Mouse (Mus musculus) ES-E14 (cell line): ENCODE results near the gene Carnmt1. TPM values are rescaled to one million over a fixed set of nuclear protein-coding genes. Genes with fewer than 3 reads are reported as not detected.

Experiments
- DNase-seq: peaks from one replicate; pipeline ENCODE4 v3.0.0-alpha.2; 2013; ENCODE audit warnings: low read depth, low spot score
- H3K27ac ChIP-seq: 2 replicates; pipeline ENCODE4 v1.5.1; 2012; ENCODE audit warnings: low read depth, mild to moderate bottlenecking, low read length, moderate library complexity, mixed read lengths; ENCODE audit not compliant: poor library complexity, insufficient read depth, severe bottlenecking
- H3K36me3 ChIP-seq: 2 replicates; pipeline ENCODE4 v1.6.1; 2012; ENCODE audit warnings: mild to moderate bottlenecking, low read length, moderate library complexity, mixed read lengths; ENCODE audit not compliant: control insufficient read depth, poor library complexity, insufficient read depth, severe bottlenecking
- H3K4me1 ChIP-seq, 2 experiments: fragments of 150-350 bp in 1 of 2; sonication (generic) in 1 of 2; 2 replicates each; pipeline ENCODE4 v1.6.1; 2012; ENCODE audit warnings: low read length in 2 of 2, mild to moderate bottlenecking in 1 of 2, mixed read lengths in 1 of 2; ENCODE audit not compliant: control insufficient read depth in 2 of 2, insufficient read depth in 2 of 2, poor library complexity in 1 of 2
- H3K4me3 ChIP-seq, 2 experiments: fragments of 150-350 bp in 1 of 2; sonication (generic) in 1 of 2; 2 replicates each; pipeline ENCODE4 v1.5.1; 2012; ENCODE audit warnings: low read length in 2 of 2, low read depth in 1 of 2, mild to moderate bottlenecking in 1 of 2, mixed read lengths in 1 of 2; ENCODE audit not compliant: insufficient read depth in 1 of 2, poor library complexity in 1 of 2, severe bottlenecking in 1 of 2
- H3K9ac ChIP-seq: 2 replicates; pipeline ENCODE4 v1.6.1; 2012; ENCODE audit warnings: low read depth, mild to moderate bottlenecking, low read length, mixed read lengths; ENCODE audit not compliant: poor library complexity, insufficient read depth, severe bottlenecking
- H3K9me3 ChIP-seq: fragments of 150-350 bp; sonication (generic); 2 replicates; pipeline ENCODE4 v1.6.1; 2012; ENCODE audit warnings: low read depth, mild to moderate bottlenecking, low read length; ENCODE audit not compliant: control insufficient read depth, insufficient read depth
- CHD2 ChIP-seq: IDR thresholded peaks from 2 replicates; pipeline ENCODE4 v1.6.1; 2014; ENCODE audit warnings: mild to moderate bottlenecking, low read depth, low read length, inconsistent platforms
- HCFC1 ChIP-seq: IDR thresholded peaks from 2 replicates; pipeline ENCODE4 v1.6.1; 2012; ENCODE audit warnings: low read length, inconsistent platforms, borderline replicate concordance; ENCODE audit not compliant: insufficient read depth
- MAFK ChIP-seq: IDR thresholded peaks from 2 replicates; pipeline ENCODE4 v1.6.1; 2014; ENCODE audit warnings: mild to moderate bottlenecking, low read depth, low read length, inconsistent platforms; ENCODE audit not compliant: insufficient read depth
- ZC3H11A ChIP-seq: IDR thresholded peaks from 2 replicates; pipeline ENCODE4 v1.6.1; 2012; ENCODE audit warnings: low read depth, mild to moderate bottlenecking, inconsistent platforms, low read length, borderline replicate concordance
- ZNF384 ChIP-seq: IDR thresholded peaks from 2 replicates; pipeline ENCODE4 v1.6.1; 2012; ENCODE audit warnings: low read depth, low read length, inconsistent platforms
- in situ Hi-C, 2 experiments: fragments of 600-800 bp; cut with MboI; formaldehyde crosslinking; loops; one replicate each; pipeline ENCODE4 v1.15.1; 2025; ENCODE audit warnings: low sequenced_read_pairs in 2 of 2, inconsistent platforms in 1 of 2; ENCODE audit not compliant: unreplicated experiment in 2 of 2
- total RNA-seq: library from RNA; depleted of rRNA; stranded (reverse); fragments of 300-350 nt; gene quantifications from 2 replicates; pipeline ENCODE4 v1.2.3, GENCODE M21; 2012

Gene Carnmt1
- total RNA-seq, 1 experiment, result 23.6 TPM

DNA sequence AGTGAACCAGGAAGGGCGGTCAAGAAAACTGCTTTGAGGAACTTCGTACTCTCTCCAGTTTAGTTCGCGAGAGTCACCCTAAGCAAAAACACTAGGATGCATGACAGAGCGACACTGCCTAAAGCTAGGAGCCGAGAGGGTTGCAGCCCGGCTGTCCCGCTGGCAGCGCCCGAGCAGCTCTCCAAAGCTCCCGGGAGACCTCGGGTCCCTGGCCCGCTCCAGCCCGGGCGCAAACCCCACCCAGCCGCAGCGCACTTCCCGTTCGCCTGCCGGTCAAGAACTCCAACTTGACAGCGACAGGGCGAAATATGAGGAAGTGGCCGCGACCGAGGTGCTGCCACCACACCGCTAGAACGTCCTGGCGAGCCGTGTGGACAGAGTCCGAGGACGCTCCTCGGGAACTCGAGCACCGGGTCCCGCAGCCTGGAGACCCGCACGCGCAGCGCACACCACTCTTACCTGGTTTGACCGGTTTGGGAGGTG is 39.4 kb upstream of the Carnmt1 start:
- Histone ChIP-seq H3K9ac (peak overlapping the region; percentile 63), H3K9me3 (no peaks in the 10 kb centered on the region), H3K27ac (no peak overlapping the region), H3K4me1 (peaks cover 3 to 9% of the 10 kb centered on the region in 2 experiments; a peak in 3 of 4 replicates), H3K4me3 (peak overlapping the region; percentile 91 to 92), H3K36me3 (no peaks in the 10 kb centered on the region)
- in situ Hi-C loops, result no loop called here
- TF ChIP-seq MAFK, result no peak
- no peak for DNase-seq

DNA sequence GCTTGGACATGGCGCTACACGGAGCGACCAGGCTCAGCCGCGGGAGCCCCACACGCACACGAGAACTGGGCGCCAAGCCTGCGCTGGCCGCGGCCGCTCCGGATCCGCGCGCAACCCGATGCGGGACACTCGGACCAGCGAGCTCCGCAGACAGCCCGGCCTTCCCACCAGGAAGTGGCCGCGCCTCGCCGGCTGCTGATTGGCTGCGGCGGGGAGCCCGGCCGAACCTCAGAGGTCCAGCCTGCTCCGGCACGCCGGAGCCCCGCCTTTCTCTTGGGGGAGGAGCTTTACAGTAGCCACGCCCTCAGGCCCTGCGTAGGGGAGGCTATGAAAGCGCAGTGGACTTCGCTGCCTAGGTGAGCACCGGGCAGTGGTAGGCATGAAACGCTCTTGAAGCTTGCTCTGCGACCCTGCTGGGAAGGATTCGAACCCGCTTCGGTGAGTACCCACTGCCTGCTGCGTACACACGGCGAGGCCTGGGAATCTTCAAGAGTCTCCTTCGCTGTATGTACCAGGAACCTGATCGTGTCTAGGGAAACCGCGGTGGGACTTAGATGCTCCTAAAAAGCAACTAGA is 38.8 kb upstream of the Carnmt1 start, which contains the start of the genes Ostf1 and Nmrk1:
TSS of gene Ostf1 (minus strand) at position 180 of the 576 bp plus-strand sequence.
TSS of gene Nmrk1 (plus strand) at position 307 of the 576 bp plus-strand sequence.
- peak within 1 kb of the TSS; percentile 64 for H3K9ac ChIP-seq
- no peaks in the 10 kb centered on the region for H3K9me3 ChIP-seq
- no peaks in the 10 kb centered on the region for H3K36me3 ChIP-seq
- peak within 1 kb of the TSS; percentile 91 to 92 for H3K4me3 ChIP-seq
- in situ Hi-C loops, result no loop called here
- H3K4me1 ChIP-seq, result peaks cover 3 to 9% of the 10 kb centered on the region in 2 experiments; a peak in 3 of 4 replicates
- TF ChIP-seq HCFC1 (no peak), CHD2 (no peak), MAFK (no peak), ZNF384 (no peak), ZC3H11A (no peak)
- peak; percentile 87 for DNase-seq
- no peak within 1 kb of the TSS for H3K27ac ChIP-seq

DNA sequence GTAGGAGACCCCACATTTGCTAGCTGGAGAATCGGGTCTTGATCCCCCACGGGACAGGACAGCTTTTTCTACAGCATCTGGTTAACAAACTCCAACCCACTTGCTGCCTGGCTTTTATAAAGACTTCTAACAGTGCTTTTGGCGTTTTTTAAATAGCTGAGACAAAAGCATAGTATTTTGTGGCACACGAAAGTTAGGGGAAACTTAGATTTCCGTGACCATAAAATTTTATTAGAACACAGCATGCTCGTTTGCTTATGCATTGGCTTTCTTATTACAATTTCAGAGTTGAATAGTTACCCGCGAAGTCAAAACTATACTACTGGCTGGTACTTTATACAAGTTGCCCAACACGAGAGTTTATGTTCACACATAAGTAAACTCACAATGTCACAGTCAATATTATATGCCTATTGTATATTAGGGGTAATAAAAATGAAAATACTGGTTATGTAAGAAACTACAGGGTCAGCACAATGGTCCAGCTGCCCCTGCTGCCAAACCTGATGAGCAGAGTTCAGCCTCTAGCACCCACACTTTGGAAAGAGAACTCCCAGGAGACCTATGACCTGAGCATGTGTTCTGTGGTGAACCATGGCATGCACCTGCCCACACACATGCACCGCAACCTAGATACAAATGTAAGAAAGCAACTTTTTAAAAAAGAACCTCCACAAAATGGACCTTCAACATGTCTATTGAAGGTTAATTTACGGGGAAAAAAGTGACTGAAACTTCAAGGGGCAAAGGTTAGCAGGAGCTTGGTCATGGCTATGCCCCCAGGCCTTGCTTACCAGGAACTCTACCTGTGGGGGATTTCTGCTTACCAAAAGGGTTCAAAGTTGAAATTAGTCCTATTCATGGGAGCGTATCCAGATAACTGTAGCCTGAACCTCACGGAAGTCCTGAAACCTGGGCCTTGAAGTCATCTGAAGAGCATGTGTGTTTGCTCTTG is 38.1 kb upstream of the Carnmt1 start:
- peaks cover 3 to 9% of the 10 kb centered on the region in 2 experiments; a peak in 3 of 4 replicates for H3K4me1 ChIP-seq
- H3K9ac ChIP-seq, result peak overlapping the region; percentile 64
- H3K36me3 ChIP-seq, result no peaks in the 10 kb centered on the region
- in situ Hi-C loops, result no loop called here
- H3K27ac ChIP-seq, result no peak overlapping the region
- H3K9me3 ChIP-seq, result no peaks in the 10 kb centered on the region
- no peak for TF ChIP-seq ZNF384
- TF ChIP-seq MAFK, result no peak
- no peak for TF ChIP-seq CHD2
- TF ChIP-seq ZC3H11A, result no peak
- TF ChIP-seq HCFC1, result no peak
- DNase-seq, result no peak
- H3K4me3 ChIP-seq, result peak overlapping the region; percentile 59 to 91

DNA sequence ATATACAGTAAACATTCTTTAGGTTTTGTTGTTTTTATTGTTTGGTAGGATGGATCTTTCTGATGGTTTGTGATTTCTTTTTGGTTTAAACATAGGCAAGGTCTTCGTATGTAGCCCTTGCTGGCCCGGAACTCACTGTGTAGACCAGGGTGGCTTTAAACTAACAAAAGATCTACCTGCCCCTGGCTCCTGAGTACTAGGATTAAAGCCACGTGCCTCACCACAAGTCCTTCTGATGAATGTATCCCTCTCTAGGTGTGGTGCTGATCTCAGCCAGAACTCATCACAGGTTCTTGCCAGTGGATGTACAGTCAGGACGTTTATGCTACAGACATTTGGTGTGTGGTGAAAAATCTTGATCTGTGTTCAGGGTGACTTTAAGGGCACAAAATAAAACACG is 32.6 kb upstream of the Carnmt1 start:
- in situ Hi-C loops, result no loop called here
- H3K4me1 ChIP-seq, result 0 out of 4 replicates have a peak, but pooled peaks cover 0 to 3% of the 10 kb centered on the region in 2 experiments
- H3K4me3 ChIP-seq, result no peak overlapping the region
- no peak overlapping the region for H3K27ac ChIP-seq
- no peaks in the 10 kb centered on the region for H3K36me3 ChIP-seq
- TF ChIP-seq ZNF384, result no peak
- no peak for TF ChIP-seq HCFC1
- TF ChIP-seq ZC3H11A, result no peak
- TF ChIP-seq MAFK, result no peak
- TF ChIP-seq CHD2, result no peak
- H3K9me3 ChIP-seq, result no peaks in the 10 kb centered on the region
- no peak overlapping the region for H3K9ac ChIP-seq
- DNase-seq, result no peak
